Mouse (Mus musculus): ENCODE data around the gene Lcn5. TPM values are rescaled to one million over a fixed set of nuclear protein-coding genes. Genes with fewer than 3 reads are reported as not detected.
A peak's percentile ranks its signal among the peaks of the same experiment; 100 is the strongest.
"Not testable (repeated sequence)": the region's sequence is repeated elsewhere in the genome, so short reads cannot be mapped to it uniquely, and the experiment has no call there.

The Lcn5 gene
- polyA plus RNA-seq, 1 experiment, result not detected

- no peak overlapping the region for H3K4me3 ChIP-seq (replicated peaks; ENCODE audit: extremely low read depth, low read depth, low read length)
- DNase-seq, result peak; percentile 31
- TF ChIP-seq CTCF (IDR thresholded peaks at IDR 0.05; ENCODE audit: insufficient read depth, low read length) (peak; percentile 73), POLR2A (IDR thresholded peaks at IDR 0.05; ENCODE audit: borderline replicate concordance, extremely low read depth, low read depth, low read length) (no peak)
- H3K4me1 ChIP-seq (ENCODE audit: control insufficient read depth, insufficient read depth, low read length), result no peaks in the 10 kb centered on the region
- WGBS, result 50% methylated on average over 1 of the region's 1 CpGs
Measured at GRCm38 (mm10) chr2:25663511-25663910, 5.8 kb downstream of the Lcn5 start.

- 81% methylated on average over 5 of the region's 5 CpGs for WGBS
Measured at GRCm38 (mm10) chr2:25664125-25664524, 6.4 kb downstream of the Lcn5 start.

GRCm38 (mm10) chr2:25666516-25666915 is 8.8 kb downstream of the Lcn5 start:
- Histone ChIP-seq H3K4me1 (ENCODE audit: control insufficient read depth, insufficient read depth, low read length) (no peaks in the 10 kb centered on the region), H3K4me3 (replicated peaks; ENCODE audit: extremely low read depth, low read depth, low read length) (no peak overlapping the region)
- no peak for DNase-seq
- 48% methylated on average over 1 of the region's 1 CpGs for WGBS
- TF ChIP-seq POLR2A (IDR thresholded peaks at IDR 0.05; ENCODE audit: borderline replicate concordance, extremely low read depth, low read depth, low read length), result no peak

More at GRCm38 (mm10) chr2:25664125-25664524, 6.4 kb downstream of the Lcn5 start:
- no peak for TF ChIP-seq CTCF (IDR thresholded peaks at IDR 0.05; ENCODE audit: insufficient read depth, low read length)
- DNase-seq, result no peak
- Histone ChIP-seq H3K4me3 (replicated peaks; ENCODE audit: extremely low read depth, low read depth, low read length) (no peak overlapping the region), H3K4me1 (ENCODE audit: control insufficient read depth, insufficient read depth, low read length) (no peaks in the 10 kb centered on the region)

- H3K4me1 ChIP-seq (ENCODE audit: control insufficient read depth, insufficient read depth, low read length), result no peaks in the 10 kb centered on the region
- TF ChIP-seq POLR2A (IDR thresholded peaks at IDR 0.05; ENCODE audit: borderline replicate concordance, extremely low read depth, low read depth, low read length), result no peak
- TF ChIP-seq CTCF (IDR thresholded peaks at IDR 0.05; ENCODE audit: insufficient read depth, low read length), result no peak
- H3K4me3 ChIP-seq (replicated peaks; ENCODE audit: extremely low read depth, low read depth, low read length), result no peak within 1 kb of the TSS
- no peak for DNase-seq
- WGBS, result 89% methylated on average over 3 of the region's 3 CpGs
Measured at GRCm38 (mm10) chr2:25676486-25676885, 18.7 kb downstream of the Lcn5 start, which contains the start of gene Lcn6. Lcn6 (plus strand) TSS chr2:25676786.

GRCm38 (mm10) chr2:25679559-25679958 is 21.8 kb downstream of the Lcn5 start:
- TF ChIP-seq POLR2A (IDR thresholded peaks at IDR 0.05; ENCODE audit: borderline replicate concordance, extremely low read depth, low read depth, low read length) (no peak), CTCF (IDR thresholded peaks at IDR 0.05; ENCODE audit: insufficient read depth, low read length) (no peak)
- DNase-seq, result no peak
- no peak overlapping the region for H3K4me3 ChIP-seq (replicated peaks; ENCODE audit: extremely low read depth, low read depth, low read length)
- 78% methylated on average over 6 of the region's 6 CpGs for WGBS
- no peaks in the 10 kb centered on the region for H3K4me1 ChIP-seq (ENCODE audit: control insufficient read depth, insufficient read depth, low read length)

- H3K4me3 ChIP-seq (replicated peaks; ENCODE audit: extremely low read depth, low read depth, low read length), result no peak within 1 kb of the TSS
- WGBS, result 54% methylated on average over 2 of the region's 2 CpGs
- H3K4me1 ChIP-seq (ENCODE audit: control insufficient read depth, insufficient read depth, low read length), result no peaks in the 10 kb centered on the region
- DNase-seq, result no peak
- TF ChIP-seq POLR2A (IDR thresholded peaks at IDR 0.05; ENCODE audit: borderline replicate concordance, extremely low read depth, low read depth, low read length) (no peak), CTCF (IDR thresholded peaks at IDR 0.05; ENCODE audit: insufficient read depth, low read length) (no peak)
Measured at GRCm38 (mm10) chr2:25682426-25682825, 24.7 kb downstream of the Lcn5 start, which contains the start of gene Lcn10. Lcn10 (plus strand) TSS chr2:25682726.

- 69% methylated on average over 4 of the region's 4 CpGs for WGBS
- TF ChIP-seq CTCF (IDR thresholded peaks at IDR 0.05; ENCODE audit: insufficient read depth, low read length), result no peak
Measured at GRCm38 (mm10) chr2:25686941-25687340, 29.2 kb downstream of the Lcn5 start.

GRCm38 (mm10) chr2:25694605-25695004 is 36.9 kb downstream of the Lcn5 start:
- TF ChIP-seq CTCF (IDR thresholded peaks at IDR 0.05; ENCODE audit: insufficient read depth, low read length) (peak; percentile 59), POLR2A (IDR thresholded peaks at IDR 0.05; ENCODE audit: borderline replicate concordance, extremely low read depth, low read depth, low read length) (no peak)
- peak; percentile 55 for DNase-seq
- H3K4me1 ChIP-seq (ENCODE audit: control insufficient read depth, insufficient read depth, low read length), result no peaks in the 10 kb centered on the region
- H3K4me3 ChIP-seq (replicated peaks; ENCODE audit: extremely low read depth, low read depth, low read length), result no peak overlapping the region

More at GRCm38 (mm10) chr2:25686941-25687340, 29.2 kb downstream of the Lcn5 start:
- H3K4me1 ChIP-seq (ENCODE audit: control insufficient read depth, insufficient read depth, low read length), result no peaks in the 10 kb centered on the region
- H3K4me3 ChIP-seq (replicated peaks; ENCODE audit: extremely low read depth, low read depth, low read length), result no peak overlapping the region
- no peak for DNase-seq

GRCm38 (mm10) chr2:25696951-25697350 is 39.2 kb downstream of the Lcn5 start:
- H3K4me1 ChIP-seq (ENCODE audit: control insufficient read depth, insufficient read depth, low read length), result no peaks in the 10 kb centered on the region
- 49% methylated on average over 4 of the region's 4 CpGs for WGBS
- TF ChIP-seq CTCF (IDR thresholded peaks at IDR 0.05; ENCODE audit: insufficient read depth, low read length) (no peak), POLR2A (IDR thresholded peaks at IDR 0.05; ENCODE audit: borderline replicate concordance, extremely low read depth, low read depth, low read length) (no peak)
- no peak overlapping the region for H3K4me3 ChIP-seq (replicated peaks; ENCODE audit: extremely low read depth, low read depth, low read length)
- DNase-seq, result no peak

- Histone ChIP-seq H3K4me1 (ENCODE audit: control insufficient read depth, insufficient read depth, low read length) (no peaks in the 10 kb centered on the region), H3K4me3 (replicated peaks; ENCODE audit: extremely low read depth, low read depth, low read length) (no peak overlapping the region)
- no peak for DNase-seq
- 88% methylated on average over 2 of the region's 2 CpGs for WGBS
- no peak for TF ChIP-seq CTCF (IDR thresholded peaks at IDR 0.05; ENCODE audit: insufficient read depth, low read length)
- no peak for TF ChIP-seq POLR2A (IDR thresholded peaks at IDR 0.05; ENCODE audit: borderline replicate concordance, extremely low read depth, low read depth, low read length)
Measured at GRCm38 (mm10) chr2:25698696-25699095, 40.9 kb downstream of the Lcn5 start.

GRCm38 (mm10) chr2:25699743-25700142 is 42.0 kb downstream of the Lcn5 start, which contains the start of gene Obp2a:
Obp2a (plus strand) TSS chr2:25700043.
- H3K4me3 ChIP-seq (replicated peaks; ENCODE audit: extremely low read depth, low read depth, low read length); H3K4me1 ChIP-seq (ENCODE audit: control insufficient read depth, insufficient read depth, low read length); DNase-seq: not testable (repeated sequence)
- WGBS, result 76% methylated on average over 3 of the region's 3 CpGs

Measured in lung, adult 2 months (tissue).